Comparison of ENCODE assay signal across 9 mouse cellular contexts in genomic region chr7:141474160-141474559, GRCm38 (mm10). TPM values are rescaled to one million over a fixed set of nuclear protein-coding genes. Genes with fewer than 3 reads are reported as not detected.
A peak's percentile ranks its signal among the peaks of the same experiment; 100 is the strongest.
DNase-seq lines count a peak whose midpoint lies in the region; ATAC-seq and TF ChIP-seq lines count a peak whose summit lies in the region.
"Had no signal": no experiment of that assay in that cellular context is flagged by ENCODE, and none has a peak within 500 bp of the region (broad histone marks: within the 10 kb centered on the region; RNA-seq: fewer than 3 reads in every experiment).

No protein-coding gene starts in this region.

- H3K27me3 ChIP-seq in heart, embryonic 15.5 days = no peaks in the 10 kb centered on the region
- peaks cover 11% of the 10 kb centered on the region for H3K27me3 ChIP-seq in hindbrain, embryonic 11.5 days (ENCODE audit: control insufficient read depth, insufficient read depth, low read length)
- peaks cover 8% of the 10 kb centered on the region for H3K27me3 ChIP-seq in midbrain, embryonic 11.5 days (ENCODE audit: control insufficient read depth, insufficient read depth, low read length)
- H3K27me3 ChIP-seq: Patski had no signal

- H3K27ac ChIP-seq in heart, embryonic 15.5 days = no peak overlapping the region
- H3K27ac ChIP-seq in bone marrow, adult 2 months (ENCODE audit: control insufficient read depth, insufficient read depth, low read depth, low read length, poor library complexity) = no peak overlapping the region
- H3K27ac ChIP-seq in hindbrain, embryonic 11.5 days (ENCODE audit: low read depth, low read length) = no peak overlapping the region
- no peak overlapping the region for H3K27ac ChIP-seq in midbrain, embryonic 11.5 days (ENCODE audit: low read depth, low read length)

- peaks cover 60% of the 10 kb centered on the region for H3K4me1 ChIP-seq in heart, embryonic 15.5 days (replicated peaks)
- peaks cover 8% of the 10 kb centered on the region for H3K4me1 ChIP-seq in bone marrow, adult 2 months (ENCODE audit: control insufficient read depth, insufficient read depth, low read length)
- H3K4me1 ChIP-seq in hindbrain, embryonic 11.5 days (replicated peaks; ENCODE audit: control insufficient read depth, insufficient read depth, low read length) = peaks cover 11% of the 10 kb centered on the region
- H3K4me1 ChIP-seq in midbrain, embryonic 11.5 days (ENCODE audit: control insufficient read depth, insufficient read depth, low read length) = peaks cover 20% of the 10 kb centered on the region

- peak overlapping the region; percentile 98 for H3K4me2 ChIP-seq in heart, embryonic 15.5 days
- H3K4me2 ChIP-seq in hindbrain, embryonic 11.5 days (replicated peaks; ENCODE audit: low read depth, low read length) = peak overlapping the region; percentile 89
- H3K4me2 ChIP-seq in midbrain, embryonic 11.5 days = peak overlapping the region; percentile 93

- H3K9ac ChIP-seq in heart, embryonic 15.5 days = peak overlapping the region; percentile 75
- H3K9ac ChIP-seq in hindbrain, embryonic 11.5 days (ENCODE audit: low read depth, low read length) = peak overlapping the region; percentile 84
- peak overlapping the region; percentile 94 for H3K9ac ChIP-seq in midbrain, embryonic 11.5 days (ENCODE audit: low read length)

- no peaks in the 10 kb centered on the region for H3K9me3 ChIP-seq in heart, embryonic 15.5 days (replicated peaks)
- H3K9me3 ChIP-seq in hindbrain, embryonic 11.5 days (ENCODE audit: control insufficient read depth, low read length) = no peaks in the 10 kb centered on the region
- H3K9me3 ChIP-seq in midbrain, embryonic 11.5 days (ENCODE audit: control insufficient read depth, low read length) = no peaks in the 10 kb centered on the region

- H3K36me3 ChIP-seq in heart, embryonic 15.5 days = peaks cover 32% of the 10 kb centered on the region
- peaks cover 7% of the 10 kb centered on the region; the same call in 1 of the 2 replicates for H3K36me3 ChIP-seq in hindbrain, embryonic 11.5 days (ENCODE audit: control insufficient read depth, insufficient read depth, low read length)
- peaks cover 8% of the 10 kb centered on the region; the same call in 1 of the 2 replicates for H3K36me3 ChIP-seq in midbrain, embryonic 11.5 days (ENCODE audit: control insufficient read depth, insufficient read depth, low read length)

- TF ChIP-seq POLR2A in bone marrow, adult 2 months (IDR thresholded peaks at IDR 0.05; ENCODE audit: borderline replicate concordance, control insufficient read depth, low read depth, low read length) = no peak

- H3K4me3 ChIP-seq in heart, embryonic 15.5 days = peak overlapping the region; percentile 95
- peak overlapping the region; percentile 77 for H3K4me3 ChIP-seq in bone marrow, adult 2 months (replicated peaks; ENCODE audit: control insufficient read depth, low read depth, low read length)
- H3K4me3 ChIP-seq in hindbrain, embryonic 11.5 days (ENCODE audit: low read depth, low read length) = peak overlapping the region; percentile 85
- H3K4me3 ChIP-seq in midbrain, embryonic 11.5 days (ENCODE audit: low read depth, low read length) = peak overlapping the region; percentile 82

- 4% methylated on average over 5 of the region's 5 CpGs for WGBS in heart, embryonic 15.5 days
- 7% methylated on average over 5 of the region's 5 CpGs for WGBS in bone marrow, adult 2 months
- 8% methylated on average over 5 of the region's 5 CpGs for WGBS in hindbrain, embryonic 11.5 days
- WGBS in midbrain, embryonic 11.5 days = 7% methylated on average over 5 of the region's 5 CpGs

- TF ChIP-seq CTCF in bone marrow, adult 2 months (IDR thresholded peaks at IDR 0.05; ENCODE audit: control insufficient read depth, insufficient read depth, low read length) = no peak

- ATAC-seq in heart, embryonic 15.5 days (replicated peaks; ENCODE audit: insufficient number of reproducible peaks, insufficient read depth, low FRiP score, low read depth) = no peak
- no peak for ATAC-seq in hindbrain, embryonic 11.5 days (ENCODE audit: low FRiP score)
- no peak for ATAC-seq in midbrain, embryonic 11.5 days (ENCODE audit: low FRiP score)
- no peak for ATAC-seq in granulocyte monocyte progenitor cell, adult 5-6 weeks (replicated peaks; ENCODE audit: poor library complexity, severe bottlenecking)
- ATAC-seq: Patski had no signal

- no peak for DNase-seq in heart, postnatal 4 days
- no peak for DNase-seq in hindbrain, embryonic 11.5 days (ENCODE audit: low spot score)
- DNase-seq in midbrain, embryonic 11.5 days (ENCODE audit: low spot score, missing footprints) = no peak
- no peak for DNase-seq in layer of hippocampus, adult 9-11 months
- no peak for DNase-seq in retina, embryonic 14.5 days (ENCODE audit: low spot score)

RNA-seq across cellular contexts. Expression of gene Polr2l, which starts 0.8 kb away (rescaled TPM):
- polyA plus RNA-seq in heart, embryonic 15.5 days (2015; fragmentation: Nextera tagmentation; extraction: Ambion mirVana) = 59.5 and 63.5 TPM in 2 replicates
- total RNA-seq in heart, postnatal 4 days (2021) = 10 to 100 TPM; 49.6 to 52.4 TPM
- polyA plus RNA-seq in bone marrow, adult 2 months (2011; ENCODE audit: insufficient read depth, insufficient read length, low replicate concordance, missing spikeins) = 5.0 and 7.9 TPM in 2 replicates
- polyA plus RNA-seq in hindbrain, embryonic 11.5 days (2014; fragmentation: Nextera tagmentation; extraction: Ambion mirVana) = 71.5 and 74.0 TPM in 2 replicates
- polyA plus RNA-seq in midbrain, embryonic 11.5 days (2014; fragmentation: Nextera tagmentation; extraction: Ambion mirVana) = 63.5 and 74.2 TPM in 2 replicates
- total RNA-seq in granulocyte monocyte progenitor cell, adult 5-6 weeks (2014; fragmentation: Nextera tagmentation) = 36.4 and 59.6 TPM in 2 replicates
- total RNA-seq in granulocyte monocyte progenitor cell, adult 5-6 weeks (2017) = 40.9 and 43.5 TPM in 2 replicates

RNA-seq across cellular contexts. Expression of gene Tspan4, which starts 0.9 kb away (rescaled TPM):
- 48.9 and 62.8 TPM in 2 replicates for polyA plus RNA-seq in heart, embryonic 15.5 days (2015; fragmentation: Nextera tagmentation; extraction: Ambion mirVana)
- total RNA-seq in heart, postnatal 4 days (2021) = 10 to 100 TPM; 37.2 to 38.0 TPM
- polyA plus RNA-seq in bone marrow, adult 2 months (2011; ENCODE audit: insufficient read depth, insufficient read length, low replicate concordance, missing spikeins) = 13.2 and 16.4 TPM in 2 replicates
- polyA plus RNA-seq in hindbrain, embryonic 11.5 days (2014; fragmentation: Nextera tagmentation; extraction: Ambion mirVana) = 29.6 and 31.4 TPM in 2 replicates
- 26.9 and 28.6 TPM in 2 replicates for polyA plus RNA-seq in midbrain, embryonic 11.5 days (2014; fragmentation: Nextera tagmentation; extraction: Ambion mirVana)
- total RNA-seq in granulocyte monocyte progenitor cell, adult 5-6 weeks (2014; fragmentation: Nextera tagmentation) = 50.4 and 53.8 TPM in 2 replicates
- 42.6 and 44.9 TPM in 2 replicates for total RNA-seq in granulocyte monocyte progenitor cell, adult 5-6 weeks (2017)

RNA-seq across cellular contexts. Expression of gene Cd151, which starts 7.0 kb away (rescaled TPM):
- 28.7 and 35.2 TPM in 2 replicates for polyA plus RNA-seq in heart, embryonic 15.5 days (2015; fragmentation: Nextera tagmentation; extraction: Ambion mirVana)
- total RNA-seq in heart, postnatal 4 days (2021) = 100 to 1,000 TPM; 229 to 230 TPM
- 22.5 and 34.2 TPM in 2 replicates for polyA plus RNA-seq in bone marrow, adult 2 months (2011; ENCODE audit: insufficient read depth, insufficient read length, low replicate concordance, missing spikeins)
- polyA plus RNA-seq in hindbrain, embryonic 11.5 days (2014; fragmentation: Nextera tagmentation; extraction: Ambion mirVana) = 40.1 and 57.9 TPM in 2 replicates
- 32.5 and 36.6 TPM in 2 replicates for polyA plus RNA-seq in midbrain, embryonic 11.5 days (2014; fragmentation: Nextera tagmentation; extraction: Ambion mirVana)
- total RNA-seq in granulocyte monocyte progenitor cell, adult 5-6 weeks (2014; fragmentation: Nextera tagmentation) = 19.2 and 20.0 TPM in 2 replicates
- 18.4 and 20.4 TPM in 2 replicates for total RNA-seq in granulocyte monocyte progenitor cell, adult 5-6 weeks (2017)

RNA-seq across cellular contexts. Expression of gene Cracr2b, which starts 13.3 kb away (rescaled TPM):
- 24.9 and 26.2 TPM in 2 replicates for polyA plus RNA-seq in heart, embryonic 15.5 days (2015; fragmentation: Nextera tagmentation; extraction: Ambion mirVana)
- 10 to 100 TPM; 17.6 to 20.1 TPM for total RNA-seq in heart, postnatal 4 days (2021)
- 12.4 and 20.7 TPM in 2 replicates for polyA plus RNA-seq in bone marrow, adult 2 months (2011; ENCODE audit: insufficient read depth, insufficient read length, low replicate concordance, missing spikeins)
- polyA plus RNA-seq in hindbrain, embryonic 11.5 days (2014; fragmentation: Nextera tagmentation; extraction: Ambion mirVana) = 4.4 and 4.5 TPM in 2 replicates
- polyA plus RNA-seq in midbrain, embryonic 11.5 days (2014; fragmentation: Nextera tagmentation; extraction: Ambion mirVana) = 2.7 and 5.3 TPM in 2 replicates
- 15.8 and 21.3 TPM in 2 replicates for total RNA-seq in granulocyte monocyte progenitor cell, adult 5-6 weeks (2014; fragmentation: Nextera tagmentation)
- total RNA-seq in granulocyte monocyte progenitor cell, adult 5-6 weeks (2017) = 14.9 and 15.8 TPM in 2 replicates

RNA-seq across cellular contexts. Expression of gene Pnpla2, which starts 19.2 kb away (rescaled TPM):
- polyA plus RNA-seq in heart, embryonic 15.5 days (2015; fragmentation: Nextera tagmentation; extraction: Ambion mirVana) = 56.3 and 57.5 TPM in 2 replicates
- total RNA-seq in heart, postnatal 4 days (2021) = 100 to 1,000 TPM; 118 to 127 TPM
- 14.4 and 21.3 TPM in 2 replicates for polyA plus RNA-seq in bone marrow, adult 2 months (2011; ENCODE audit: insufficient read depth, insufficient read length, low replicate concordance, missing spikeins)
- polyA plus RNA-seq in hindbrain, embryonic 11.5 days (2014; fragmentation: Nextera tagmentation; extraction: Ambion mirVana) = 13.7 and 14.2 TPM in 2 replicates
- polyA plus RNA-seq in midbrain, embryonic 11.5 days (2014; fragmentation: Nextera tagmentation; extraction: Ambion mirVana) = 12.7 and 14.0 TPM in 2 replicates
- 93.9 and 97.0 TPM in 2 replicates for total RNA-seq in granulocyte monocyte progenitor cell, adult 5-6 weeks (2014; fragmentation: Nextera tagmentation)
- total RNA-seq in granulocyte monocyte progenitor cell, adult 5-6 weeks (2017) = 19.0 and 35.1 TPM in 2 replicates
